Mouse (Mus musculus) liver, adult 2 months (tissue): Measurements from ENCODE around the gene Prdx5.

Source experiments
- CTCF ChIP-seq: fragments of 200-500 bp; IDR thresholded peaks from 2 replicates; pipeline ENCODE4 v1.5.1; 2011; ENCODE audit warnings: low read depth, low read length, control low read depth
- POLR2A ChIP-seq: fragments of 200-500 bp; IDR thresholded peaks from 2 replicates; pipeline ENCODE4 v1.6.1; 2011; ENCODE audit warnings: low read length, control low read depth; ENCODE audit not compliant: insufficient read depth; ENCODE audit errors: extremely low read depth

DNA sequence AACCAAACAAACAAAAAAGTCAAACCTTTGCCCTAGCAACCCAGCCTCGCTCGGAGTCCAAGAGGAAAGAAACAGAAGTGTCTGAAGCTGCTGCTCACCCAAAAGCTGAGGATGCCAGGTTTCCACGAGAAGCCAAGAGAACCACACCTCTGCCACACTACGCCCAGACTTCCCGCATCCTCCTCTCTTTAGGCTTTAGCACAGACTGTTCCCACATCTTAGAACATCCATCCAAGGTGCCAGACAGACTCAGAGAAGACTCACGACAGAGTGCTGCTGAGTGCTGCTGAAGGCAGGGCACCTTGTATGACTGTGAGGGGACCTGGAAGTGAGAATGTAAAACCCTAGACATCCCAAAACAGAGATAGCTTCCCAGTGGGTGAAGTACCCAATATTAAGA, 34.1 kb downstream of the Prdx5 start:
- TF ChIP-seq CTCF (no peak), POLR2A (no peak)
